Mouse (Mus musculus): Measurements from ENCODE around the gene Slc29a1. TPM values are rescaled to one million over a fixed set of nuclear protein-coding genes. Genes with fewer than 3 reads are reported as not detected.

The Slc29a1 gene
- total and polyA plus RNA-seq, 3 experiments: 58.4 to 88.0 (median 72.1) TPM

GRCm38 (mm10) chr17:45592606-45593431 is 6.6 kb downstream of the Slc29a1 start:
- DNase-seq (ENCODE audit: extremely low read depth): no peak
- in situ Hi-C loops (cut with MboI; ENCODE audit: low pct_ligation_motif_present, low pct_unique_long_range_greater_than_20kb, low sequenced_read_pairs) (no loop called here), dilution Hi-C loops (cut with MboI; ENCODE audit: extremely low pct_ligation_motif_present, extremely low pct_unique_long_range_greater_than_20kb, low sequenced_read_pairs) (no loop called here)
- Histone ChIP-seq H3K27ac (ENCODE audit: insufficient read depth, low read depth) (no peak overlapping the region), H3K36me3 (replicated peaks in 1 of 2; ENCODE audit: control insufficient read depth in 1 of 2, insufficient read depth in 1 of 2, low read length in 1 of 2) (peaks cover 17 to 40% of the 10 kb centered on the region in 2 experiments), H3K27me3 (replicated peaks) (no peaks in the 10 kb centered on the region), H3K4me3 (replicated peaks in 1 of 3; ENCODE audit: low read depth in 2 of 3, low read length in 2 of 3, poor library complexity in 1 of 3) (no peak overlapping the region), H3K4me1 (ENCODE audit: control insufficient read depth in 1 of 2, insufficient read depth in 2 of 2) (peaks cover 22 to 56% of the 10 kb centered on the region in 2 experiments), H3K4me2 (ENCODE audit: insufficient read depth, low read depth, poor library complexity, severe bottlenecking) (no peak overlapping the region), H3K9me3 (replicated peaks; ENCODE audit: low read length) (no peaks in the 10 kb centered on the region), H3K79me2 (replicated peaks; ENCODE audit: control insufficient read depth, extremely low read depth, insufficient read depth, poor library complexity, severe bottlenecking) (0 out of 2 replicates have a peak, but pooled peaks cover 3% of the 10 kb centered on the region), H3K9ac (ENCODE audit: insufficient read depth, low read depth) (no peak overlapping the region)
- no peak for TF ChIP-seq HCFC1 (IDR thresholded peaks at IDR 0.05; ENCODE audit: low read depth, low read length)
- TF ChIP-seq SMC3 (IDR thresholded peaks at IDR 0.05; ENCODE audit: low read depth, low read length): no peak
- no peak for TF ChIP-seq GABPA (IDR thresholded peaks at IDR 0.05; ENCODE audit: insufficient replicate concordance, low read depth, low read length)
- TF ChIP-seq MYC (IDR thresholded peaks at IDR 0.05; ENCODE audit: low read depth, low read length): no peak
- TF ChIP-seq RAD21 (IDR thresholded peaks at IDR 0.05; ENCODE audit: low read depth, low read length): no peak
- TF ChIP-seq MAFK (IDR thresholded peaks at IDR 0.05; ENCODE audit: insufficient replicate concordance, low read length): no peak
- no peak for TF ChIP-seq NELFE (IDR thresholded peaks at IDR 0.05; ENCODE audit: low read depth, low read length)
- no peak for TF ChIP-seq TCF12 (IDR thresholded peaks at IDR 0.05; ENCODE audit: low read depth, low read length)
- no peak for TF ChIP-seq CTCF (conservative IDR thresholded peaks at IDR 0.05 in 1 of 2, IDR thresholded peaks at IDR 0.05 in 1 of 2; ENCODE audit: low read depth in 2 of 2, low read length in 2 of 2)
- TF ChIP-seq SIN3A (IDR thresholded peaks at IDR 0.05; ENCODE audit: low read length): no peak
- TF ChIP-seq JUN (IDR thresholded peaks at IDR 0.05; ENCODE audit: insufficient read depth, low read depth, low read length): no peak
- TF ChIP-seq EP300 (IDR thresholded peaks at IDR 0.05; ENCODE audit: low read length): no peak
- no peak for TF ChIP-seq UBTF (IDR thresholded peaks at IDR 0.05; ENCODE audit: low read depth, low read length)
- no peak for TF ChIP-seq ETS1 (conservative IDR thresholded peaks at IDR 0.05; ENCODE audit: low read depth, low read length)
- no peak for TF ChIP-seq ZMIZ1 (IDR thresholded peaks at IDR 0.05; ENCODE audit: low read depth, low read length)
- no peak for TF ChIP-seq RCOR1 (conservative IDR thresholded peaks at IDR 0.05; ENCODE audit: low read depth, low read length)
- TF ChIP-seq ZNF384 (IDR thresholded peaks at IDR 0.05; ENCODE audit: low read depth, low read length): no peak
- no peak for TF ChIP-seq ELF1 (IDR thresholded peaks at IDR 0.05; ENCODE audit: low read depth, low read length)
- TF ChIP-seq CHD1 (IDR thresholded peaks at IDR 0.05; ENCODE audit: low read depth, low read length): no peak

Data from CH12.LX (cell line).